Mouse (Mus musculus): ENCODE results near the gene Elp4.
A peak's percentile ranks its signal among the peaks of the same experiment; 100 is the strongest.

Elp4 gene

GRCm38 (mm10) chr2:105710511-105710910 is 193.9 kb downstream of the Elp4 start:
- DNase-seq, result peak; percentile 28

GRCm38 (mm10) chr2:105709126-105709525 is 195.2 kb downstream of the Elp4 start:
- DNase-seq, result no peak

- DNase-seq, result no peak
Observed at GRCm38 (mm10) chr2:105705320-105705719, 199.0 kb downstream of the Elp4 start.

GRCm38 (mm10) chr2:105702586-105702985 is 201.8 kb downstream of the Elp4 start:
- no peak for DNase-seq

- no peak for DNase-seq
Observed at GRCm38 (mm10) chr2:105701781-105702180, 202.6 kb downstream of the Elp4 start.

GRCm38 (mm10) chr2:105698631-105699030 is 205.7 kb downstream of the Elp4 start:
- no peak for DNase-seq

GRCm38 (mm10) chr2:105697741-105698140 is 206.6 kb downstream of the Elp4 start:
- no peak for DNase-seq

GRCm38 (mm10) chr2:105691296-105691695 is 213.1 kb downstream of the Elp4 start:
- peak; percentile 30 for DNase-seq

GRCm38 (mm10) chr2:105689771-105690639 is 214.4 kb downstream of the Elp4 start:
- peak; percentile 79 for DNase-seq

GRCm38 (mm10) chr2:105689304-105689770 is 215.0 kb downstream of the Elp4 start:
- peak; percentile 74 for DNase-seq

- peak; percentile 56 for DNase-seq
Observed at GRCm38 (mm10) chr2:105688436-105689303, 215.7 kb downstream of the Elp4 start.

- DNase-seq, result peak; percentile 47
Observed at GRCm38 (mm10) chr2:105688011-105688410, 216.4 kb downstream of the Elp4 start.

- DNase-seq, result peak; percentile 76
Observed at GRCm38 (mm10) chr2:105687317-105687991, 216.9 kb downstream of the Elp4 start.

- peak; percentile 21 for DNase-seq
Observed at GRCm38 (mm10) chr2:105686363-105687316, 217.7 kb downstream of the Elp4 start.

GRCm38 (mm10) chr2:105685651-105686050 is 218.7 kb downstream of the Elp4 start:
- peak; percentile 5 for DNase-seq

GRCm38 (mm10) chr2:105684991-105685650 is 219.2 kb downstream of the Elp4 start:
- peak; percentile 20 for DNase-seq

- DNase-seq, result peak; percentile 28
Observed at GRCm38 (mm10) chr2:105683771-105684410, 220.5 kb downstream of the Elp4 start.

- DNase-seq, result peak; percentile 61
Observed at GRCm38 (mm10) chr2:105682634-105683351, 221.6 kb downstream of the Elp4 start.

- peak; percentile 70 for DNase-seq
Observed at GRCm38 (mm10) chr2:105682011-105682501, 222.3 kb downstream of the Elp4 start.
